Mouse (Mus musculus): Measurements from ENCODE around the gene Ssbp3.

- TF ChIP-seq EP300 (IDR thresholded peaks at IDR 0.05; ENCODE audit: low read depth in 1 of 2, low read length in 2 of 2) (no peak), CTCF (IDR thresholded peaks at IDR 0.05 in 2 of 3, conservative IDR thresholded peaks at IDR 0.05 in 1 of 3; ENCODE audit: control insufficient read depth in 1 of 3, insufficient read depth in 1 of 3, low read depth in 2 of 3, low read length in 3 of 3, poor library complexity in 1 of 3, severe bottlenecking in 1 of 3) (no peak), MAFK (IDR thresholded peaks at IDR 0.05; ENCODE audit: borderline replicate concordance, low read depth, low read length) (no peak), CHD2 (IDR thresholded peaks at IDR 0.05; ENCODE audit: low read length) (no peak)
Observed at GRCm38 (mm10) chr4:106932583-106932982, 22.1 kb downstream of the Ssbp3 start.

All from MEL (cell line).